Mouse (Mus musculus): ENCODE measurements around the gene Egflam. TPM values are rescaled to one million over a fixed set of nuclear protein-coding genes. Genes with fewer than 3 reads are reported as not detected.

The Egflam gene
- polyA plus RNA-seq (2015; fragmentation: Nextera tagmentation; extraction: Ambion mirVana): 23.2 and 26.9 TPM in 2 replicates

GRCm38 (mm10) chr15:7397818-7398608 is at the start of gene Egflam:
TSS of gene Egflam (minus strand) at chr15:7398395.
- H3K4me3 ChIP-seq: peak within 1 kb of the TSS; percentile 70
- H3K4me1 ChIP-seq: peaks cover 11% of the 10 kb centered on the region
- H3K9me3 ChIP-seq: no peaks in the 10 kb centered on the region
- no peaks in the 10 kb centered on the region for H3K36me3 ChIP-seq
- ATAC-seq (ENCODE audit: borderline replicate concordance, extremely low read depth, low FRiP score, low TSS enrichment): peak; percentile 62
- 1% methylated on average over 61 of the region's 62 CpGs for WGBS
- peaks cover 8% of the 10 kb centered on the region; the same call in 1 of the 2 replicates for H3K27me3 ChIP-seq
- H3K4me2 ChIP-seq: peak within 1 kb of the TSS; percentile 96
- H3K9ac ChIP-seq: peak within 1 kb of the TSS; percentile 73
- H3K27ac ChIP-seq: peak within 1 kb of the TSS; percentile 75

- 56% methylated on average over 17 of the region's 17 CpGs for WGBS
- no peaks in the 10 kb centered on the region for H3K9me3 ChIP-seq
Measured at GRCm38 (mm10) chr15:7443396-7444315, 45.5 kb upstream of the Egflam start.

GRCm38 (mm10) chr15:7442148-7443100 is 44.2 kb upstream of the Egflam start:
- Histone ChIP-seq H3K9ac (no peak overlapping the region), H3K4me2 (peak overlapping the region; percentile 30), H3K27ac (peak overlapping the region; percentile 69; the same call in 1 of the 2 replicates), H3K27me3 (no peaks in the 10 kb centered on the region; the same call in 1 of the 2 replicates), H3K4me1 (peaks cover 15% of the 10 kb centered on the region), H3K4me3 (no peak overlapping the region), H3K9me3 (no peaks in the 10 kb centered on the region), H3K36me3 (no peaks in the 10 kb centered on the region)
- 33% methylated on average over 16 of the region's 16 CpGs for WGBS
- ATAC-seq (ENCODE audit: borderline replicate concordance, extremely low read depth, low FRiP score, low TSS enrichment): peak; percentile 79; the same call in 1 of the 2 replicates

More at GRCm38 (mm10) chr15:7443396-7444315, 45.5 kb upstream of the Egflam start:
- Histone ChIP-seq H3K9ac (no peak overlapping the region), H3K36me3 (no peaks in the 10 kb centered on the region), H3K27me3 (no peaks in the 10 kb centered on the region; the same call in 1 of the 2 replicates), H3K4me3 (no peak overlapping the region), H3K4me2 (no peak overlapping the region; the same call in 1 of the 2 replicates), H3K27ac (no peak overlapping the region), H3K4me1 (peaks cover 15% of the 10 kb centered on the region)
- no peak for ATAC-seq (ENCODE audit: borderline replicate concordance, extremely low read depth, low FRiP score, low TSS enrichment)

- no peaks in the 10 kb centered on the region for H3K4me1 ChIP-seq
- 57% methylated on average over 2 of the region's 2 CpGs for WGBS
- no peaks in the 10 kb centered on the region for H3K36me3 ChIP-seq
- ATAC-seq (ENCODE audit: borderline replicate concordance, extremely low read depth, low FRiP score, low TSS enrichment): 0 out of 2 replicates have a peak, but pooled peaks have one; percentile 55
- H3K9ac ChIP-seq: no peak overlapping the region
- no peaks in the 10 kb centered on the region for H3K9me3 ChIP-seq
- H3K27me3 ChIP-seq: no peaks in the 10 kb centered on the region
- no peak overlapping the region for H3K27ac ChIP-seq
- no peak overlapping the region for H3K4me2 ChIP-seq
- H3K4me3 ChIP-seq: no peak overlapping the region
Measured at GRCm38 (mm10) chr15:7424282-7424681, 26.1 kb upstream of the Egflam start.

- no peak overlapping the region for H3K9ac ChIP-seq
- no peaks in the 10 kb centered on the region for H3K36me3 ChIP-seq
- no peak overlapping the region for H3K4me3 ChIP-seq
- H3K4me2 ChIP-seq: no peak overlapping the region
- H3K27ac ChIP-seq: no peak overlapping the region
- 72% methylated on average over 8 of the region's 8 CpGs for WGBS
- ATAC-seq (ENCODE audit: borderline replicate concordance, extremely low read depth, low FRiP score, low TSS enrichment): no peak
- no peaks in the 10 kb centered on the region for H3K9me3 ChIP-seq
- no peaks in the 10 kb centered on the region for H3K4me1 ChIP-seq
- H3K27me3 ChIP-seq: peaks cover 3% of the 10 kb centered on the region; the same call in 1 of the 2 replicates
Measured at GRCm38 (mm10) chr15:7404521-7404920, 6.3 kb upstream of the Egflam start.

GRCm38 (mm10) chr15:7398609-7399540 is 680 bp upstream of the Egflam start:
- peak overlapping the region; percentile 75; the same call in 1 of the 2 replicates for H3K27ac ChIP-seq
- H3K4me3 ChIP-seq: peak overlapping the region; percentile 70
- ATAC-seq (ENCODE audit: borderline replicate concordance, extremely low read depth, low FRiP score, low TSS enrichment): peak; percentile 52; the same call in 1 of the 2 replicates
- peak overlapping the region; percentile 96 for H3K4me2 ChIP-seq
- no peaks in the 10 kb centered on the region for H3K9me3 ChIP-seq
- 4% methylated on average over 17 of the region's 17 CpGs for WGBS
- H3K36me3 ChIP-seq: no peaks in the 10 kb centered on the region
- peak overlapping the region; percentile 73 for H3K9ac ChIP-seq
- peaks cover 11% of the 10 kb centered on the region for H3K4me1 ChIP-seq
- peaks cover 8% of the 10 kb centered on the region; the same call in 1 of the 2 replicates for H3K27me3 ChIP-seq

GRCm38 (mm10) chr15:7397446-7397817 is 763 bp downstream of the Egflam start:
- Histone ChIP-seq H3K4me2 (peak overlapping the region; percentile 96), H3K9ac (peak overlapping the region; percentile 73), H3K4me1 (peaks cover 11% of the 10 kb centered on the region), H3K27me3 (peaks cover 8% of the 10 kb centered on the region; the same call in 1 of the 2 replicates), H3K27ac (peak overlapping the region; percentile 75), H3K36me3 (no peaks in the 10 kb centered on the region), H3K4me3 (peak overlapping the region; percentile 70), H3K9me3 (no peaks in the 10 kb centered on the region)
- peak; percentile 68 for ATAC-seq (ENCODE audit: borderline replicate concordance, extremely low read depth, low FRiP score, low TSS enrichment)
- 1% methylated on average over 8 of the region's 8 CpGs for WGBS

GRCm38 (mm10) chr15:7383349-7383748 is 14.8 kb downstream of the Egflam start:
- Histone ChIP-seq H3K9ac (no peak overlapping the region), H3K4me1 (0 out of 2 replicates have a peak, but pooled peaks cover 11% of the 10 kb centered on the region), H3K4me3 (no peak overlapping the region), H3K9me3 (no peaks in the 10 kb centered on the region), H3K4me2 (no peak overlapping the region), H3K27ac (no peak overlapping the region), H3K36me3 (no peaks in the 10 kb centered on the region), H3K27me3 (no peaks in the 10 kb centered on the region)
- no peak for ATAC-seq (ENCODE audit: borderline replicate concordance, extremely low read depth, low FRiP score, low TSS enrichment)
- 77% methylated on average over 4 of the region's 4 CpGs for WGBS

- H3K27me3 ChIP-seq: no peaks in the 10 kb centered on the region
- no peak overlapping the region for H3K9ac ChIP-seq
- no peaks in the 10 kb centered on the region for H3K9me3 ChIP-seq
- 38% methylated on average over 10 of the region's 10 CpGs for WGBS
- H3K27ac ChIP-seq: no peak overlapping the region
- H3K4me2 ChIP-seq: no peak overlapping the region
- H3K4me3 ChIP-seq: no peak overlapping the region
- H3K4me1 ChIP-seq: 0 out of 2 replicates have a peak, but pooled peaks cover 11% of the 10 kb centered on the region
- H3K36me3 ChIP-seq: no peaks in the 10 kb centered on the region
- no peak for ATAC-seq (ENCODE audit: borderline replicate concordance, extremely low read depth, low FRiP score, low TSS enrichment)
Measured at GRCm38 (mm10) chr15:7382457-7382856, 15.7 kb downstream of the Egflam start.

GRCm38 (mm10) chr15:7352635-7353051 is 45.6 kb downstream of the Egflam start:
- Histone ChIP-seq H3K4me1 (peaks cover 5% of the 10 kb centered on the region; the same call in 1 of the 2 replicates), H3K27ac (0 out of 2 replicates have a peak overlapping the region, but pooled peaks have one; percentile 25), H3K4me2 (no peak overlapping the region), H3K9ac (no peak overlapping the region), H3K9me3 (no peaks in the 10 kb centered on the region), H3K36me3 (no peaks in the 10 kb centered on the region), H3K27me3 (no peaks in the 10 kb centered on the region), H3K4me3 (no peak overlapping the region)
- peak; percentile 95 for ATAC-seq (ENCODE audit: borderline replicate concordance, extremely low read depth, low FRiP score, low TSS enrichment)
- WGBS: 50% methylated on average over 1 of the region's 1 CpGs

Data from lung, embryonic 15.5 days (tissue).